Mouse (Mus musculus) myocyte (in vitro differentiated cells): ENCODE measurements around the gene Sat2.

ENCODE experiments used
- E2F4 ChIP-seq: IDR thresholded peaks from one replicate; pipeline ENCODE4 v1.6.1; 2011; ENCODE audit warnings: mild to moderate bottlenecking, control low read depth, moderate library complexity; ENCODE audit not compliant: insufficient read depth
- POLR2A ChIP-seq: IDR thresholded peaks from one replicate; pipeline ENCODE4 v1.6.1; 2011; ENCODE audit warnings: low read depth, mild to moderate bottlenecking, control low read depth, moderate library complexity; ENCODE audit not compliant: insufficient read length
- TCF12 ChIP-seq: IDR thresholded peaks from one replicate; pipeline ENCODE4 v1.6.1; 2011; ENCODE audit warnings: mild to moderate bottlenecking, control low read depth; ENCODE audit not compliant: poor library complexity, insufficient read depth, severe bottlenecking
- USF1 ChIP-seq: IDR thresholded peaks from one replicate; pipeline ENCODE4 v1.6.1; 2011; ENCODE audit warnings: low read depth, mild to moderate bottlenecking, control low read depth, moderate library complexity

GRCm38 (mm10) chr11:69622406-69622805 is 582 bp downstream of the Sat2 start:
- TF ChIP-seq USF1, result no peak
- no peak for TF ChIP-seq TCF12
- no peak for TF ChIP-seq POLR2A
- no peak for TF ChIP-seq E2F4
